Mouse (Mus musculus): ENCODE data around the gene Hexim2. TPM values are rescaled to one million over a fixed set of nuclear protein-coding genes. Genes with fewer than 3 reads are reported as not detected.

The Hexim2 gene
- 12.5 and 18.7 TPM in 2 replicates for polyA plus RNA-seq (2012; rRNA removed)

GRCm38 (mm10) chr11:103131701-103132575 lies at the start of gene Hexim2:
Hexim2 (plus strand) TSS chr11:103132429.
- DNase-seq (ENCODE audit: low read depth), result peak; percentile 80
- TF ChIP-seq CTCF (IDR thresholded peaks at IDR 0.05; ENCODE audit: borderline replicate concordance, extremely low read depth, insufficient read depth, insufficient read length) (no peak), POLR2A (IDR thresholded peaks at IDR 0.05; ENCODE audit: borderline replicate concordance, extremely low read depth, insufficient read depth, insufficient read length, poor library complexity, severe bottlenecking) (0 out of 2 replicates have a peak, but pooled peaks have one; percentile 21)

GRCm38 (mm10) chr11:103093306-103093705 lies 38.9 kb upstream of the Hexim2 start:
- TF ChIP-seq CTCF (IDR thresholded peaks at IDR 0.05; ENCODE audit: borderline replicate concordance, extremely low read depth, insufficient read depth, insufficient read length), result no peak
- TF ChIP-seq POLR2A (IDR thresholded peaks at IDR 0.05; ENCODE audit: borderline replicate concordance, extremely low read depth, insufficient read depth, insufficient read length, poor library complexity, severe bottlenecking), result no peak
- DNase-seq (ENCODE audit: low read depth), result no peak

- no peak for TF ChIP-seq POLR2A (IDR thresholded peaks at IDR 0.05; ENCODE audit: borderline replicate concordance, extremely low read depth, insufficient read depth, insufficient read length, poor library complexity, severe bottlenecking)
- DNase-seq (ENCODE audit: low read depth), result no peak
Observed at GRCm38 (mm10) chr11:103093862-103094833, 38.1 kb upstream of the Hexim2 start.

- DNase-seq (ENCODE audit: low read depth), result no peak
- TF ChIP-seq POLR2A (IDR thresholded peaks at IDR 0.05; ENCODE audit: borderline replicate concordance, extremely low read depth, insufficient read depth, insufficient read length, poor library complexity, severe bottlenecking) (no peak), CTCF (IDR thresholded peaks at IDR 0.05; ENCODE audit: borderline replicate concordance, extremely low read depth, insufficient read depth, insufficient read length) (no peak)
Observed at GRCm38 (mm10) chr11:103095107-103095670, 37.0 kb upstream of the Hexim2 start.

GRCm38 (mm10) chr11:103095801-103096200 lies 36.4 kb upstream of the Hexim2 start:
- no peak for DNase-seq (ENCODE audit: low read depth)
- no peak for TF ChIP-seq POLR2A (IDR thresholded peaks at IDR 0.05; ENCODE audit: borderline replicate concordance, extremely low read depth, insufficient read depth, insufficient read length, poor library complexity, severe bottlenecking)
- TF ChIP-seq CTCF (IDR thresholded peaks at IDR 0.05; ENCODE audit: borderline replicate concordance, extremely low read depth, insufficient read depth, insufficient read length), result no peak

- peak; percentile 26 for DNase-seq (ENCODE audit: low read depth)
- no peak for TF ChIP-seq POLR2A (IDR thresholded peaks at IDR 0.05; ENCODE audit: borderline replicate concordance, extremely low read depth, insufficient read depth, insufficient read length, poor library complexity, severe bottlenecking)
- no peak for TF ChIP-seq CTCF (IDR thresholded peaks at IDR 0.05; ENCODE audit: borderline replicate concordance, extremely low read depth, insufficient read depth, insufficient read length)
Observed at GRCm38 (mm10) chr11:103096979-103097894, 35.0 kb upstream of the Hexim2 start.

- DNase-seq (ENCODE audit: low read depth), result no peak
- TF ChIP-seq CTCF (IDR thresholded peaks at IDR 0.05; ENCODE audit: borderline replicate concordance, extremely low read depth, insufficient read depth, insufficient read length) (no peak), POLR2A (IDR thresholded peaks at IDR 0.05; ENCODE audit: borderline replicate concordance, extremely low read depth, insufficient read depth, insufficient read length, poor library complexity, severe bottlenecking) (no peak)
Observed at GRCm38 (mm10) chr11:103098531-103099190, 33.6 kb upstream of the Hexim2 start.

GRCm38 (mm10) chr11:103099352-103099940 lies 32.8 kb upstream of the Hexim2 start:
- no peak for DNase-seq (ENCODE audit: low read depth)
- TF ChIP-seq POLR2A (IDR thresholded peaks at IDR 0.05; ENCODE audit: borderline replicate concordance, extremely low read depth, insufficient read depth, insufficient read length, poor library complexity, severe bottlenecking), result no peak

GRCm38 (mm10) chr11:103100361-103100760 lies 31.9 kb upstream of the Hexim2 start:
- DNase-seq (ENCODE audit: low read depth), result no peak
- TF ChIP-seq CTCF (IDR thresholded peaks at IDR 0.05; ENCODE audit: borderline replicate concordance, extremely low read depth, insufficient read depth, insufficient read length), result no peak
- TF ChIP-seq POLR2A (IDR thresholded peaks at IDR 0.05; ENCODE audit: borderline replicate concordance, extremely low read depth, insufficient read depth, insufficient read length, poor library complexity, severe bottlenecking), result no peak

All from brain, embryonic 14.5 days (tissue).